Mouse (Mus musculus): ENCODE data around the gene Kif1b.

GRCm38 (mm10) chr4:149178328-149178727 is 129.2 kb downstream of the Kif1b start:
- no peak for TF ChIP-seq MAX (IDR thresholded peaks at IDR 0.05; ENCODE audit: low read length)
- TF ChIP-seq CTCF (IDR thresholded peaks at IDR 0.05 in 2 of 3, conservative IDR thresholded peaks at IDR 0.05 in 1 of 3; ENCODE audit: control insufficient read depth in 1 of 3, insufficient read depth in 1 of 3, low read depth in 2 of 3, low read length in 3 of 3, poor library complexity in 1 of 3, severe bottlenecking in 1 of 3): no peak
- TF ChIP-seq USF2 (IDR thresholded peaks at IDR 0.05; ENCODE audit: borderline replicate concordance in 1 of 2, insufficient read depth in 1 of 2, low read depth in 1 of 2, low read length in 2 of 2): no peak
- no peak for TF ChIP-seq MXI1 (IDR thresholded peaks at IDR 0.05; ENCODE audit: low read depth, low read length)
- no peak for TF ChIP-seq MAFK (IDR thresholded peaks at IDR 0.05; ENCODE audit: borderline replicate concordance, low read depth, low read length)
- no peak for TF ChIP-seq NRF1 (IDR thresholded peaks at IDR 0.05; ENCODE audit: insufficient read depth, low read depth, low read length, poor library complexity, severe bottlenecking)
- TF ChIP-seq MYC (IDR thresholded peaks at IDR 0.05; ENCODE audit: low read depth, low read length): no peak
- no peak for TF ChIP-seq POLR2A (IDR thresholded peaks at IDR 0.05; ENCODE audit: control insufficient read depth in 1 of 2, insufficient read depth in 1 of 2, low read depth in 1 of 2, low read length in 2 of 2, poor library complexity in 1 of 2)
- TF ChIP-seq EP300 (IDR thresholded peaks at IDR 0.05; ENCODE audit: low read depth in 1 of 2, low read length in 2 of 2): no peak
- no peak for TF ChIP-seq E2F4 (IDR thresholded peaks at IDR 0.05; ENCODE audit: borderline replicate concordance, low read depth, low read length)
- TF ChIP-seq ETS1 (IDR thresholded peaks at IDR 0.05; ENCODE audit: low read depth, low read length): no peak
- TF ChIP-seq JUND (IDR thresholded peaks at IDR 0.05; ENCODE audit: low read depth, low read length): no peak
- no peak for TF ChIP-seq TBP (IDR thresholded peaks at IDR 0.05; ENCODE audit: low read depth, low read length)
- TF ChIP-seq CHD1 (IDR thresholded peaks at IDR 0.05; ENCODE audit: low read depth, low read length): no peak
